Mouse (Mus musculus): ENCODE measurements around the gene Dcaf6. TPM values are rescaled to one million over a fixed set of nuclear protein-coding genes. Genes with fewer than 3 reads are reported as not detected.
A peak's percentile ranks its signal among the peaks of the same experiment; 100 is the strongest.

Gene Dcaf6
- total and polyA plus RNA-seq, 3 experiments: 8.2 to 17.1 TPM; not detected in 1

DNA sequence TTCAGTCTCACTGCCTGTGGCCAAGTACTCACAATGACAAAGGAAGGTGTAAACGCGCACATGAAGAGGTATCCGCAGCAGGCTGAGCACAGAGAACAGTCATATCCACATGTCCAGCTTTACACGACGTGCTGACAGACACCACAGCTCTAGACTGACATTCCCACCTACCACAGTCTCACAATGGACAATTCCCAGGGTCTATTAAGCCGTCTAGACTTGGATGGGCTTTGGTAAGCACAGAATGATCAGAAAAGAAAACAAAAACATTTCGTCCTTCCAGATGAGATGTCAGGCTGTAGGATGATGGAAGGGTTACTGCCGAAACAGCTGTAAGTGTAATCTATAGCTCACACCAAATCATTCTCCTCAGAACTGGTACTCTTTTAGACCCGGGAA is 73.8 kb downstream of the Dcaf6 start:
- Histone ChIP-seq H3K36me3 (ENCODE audit: control insufficient read depth in 1 of 2, insufficient read depth in 2 of 2, low read length in 2 of 2) (peaks cover 2 to 22% of the 10 kb centered on the region in 2 experiments), H3K27me3 (ENCODE audit: control insufficient read depth in 1 of 2, insufficient read depth in 2 of 2, low read length in 2 of 2) (no peaks in the 10 kb centered on the region), H3K9ac (ENCODE audit: control insufficient read depth, low read depth, low read length, poor library complexity, severe bottlenecking) (no peak overlapping the region), H3K79me2 (ENCODE audit: control insufficient read depth, insufficient read depth, low read length, poor library complexity) (no peaks in the 10 kb centered on the region; the same call in 1 of the 2 replicates), H3K4me3 (ENCODE audit: control insufficient read depth in 1 of 2, insufficient read depth in 1 of 2, low read depth in 2 of 2, low read length in 2 of 2) (no peak overlapping the region), H3K9me3 (replicated peaks; ENCODE audit: insufficient read depth, low read length) (no peaks in the 10 kb centered on the region), H3K27ac (ENCODE audit: control insufficient read depth, low read depth, low read length) (no peak overlapping the region), H3K4me1 (ENCODE audit: control insufficient read depth in 1 of 2, insufficient read depth in 2 of 2, low read length in 2 of 2) (peaks cover 11 to 14% of the 10 kb centered on the region in 2 experiments)
- DNase-seq (ENCODE audit: low read depth, low spot score): no peak
- TF ChIP-seq CHD2 (IDR thresholded peaks at IDR 0.05; ENCODE audit: low read length): no peak
- no peak for TF ChIP-seq RCOR1 (IDR thresholded peaks at IDR 0.05; ENCODE audit: low read depth, low read length)
- no peak for TF ChIP-seq ZNF384 (IDR thresholded peaks at IDR 0.05; ENCODE audit: low read depth, low read length)
- TF ChIP-seq GATA1 (IDR thresholded peaks at IDR 0.05; ENCODE audit: low read depth, low read length): no peak

GRCm38 (mm10) chr1:165385810-165386524 is 74.3 kb downstream of the Dcaf6 start:
- TF ChIP-seq GATA1 (IDR thresholded peaks at IDR 0.05; ENCODE audit: low read depth, low read length): no peak; the same call in 1 of the 2 replicates
- TF ChIP-seq MYB (IDR thresholded peaks at IDR 0.05; ENCODE audit: low read depth, low read length): no peak
- TF ChIP-seq E2F4 (IDR thresholded peaks at IDR 0.05; ENCODE audit: borderline replicate concordance, low read depth, low read length): no peak
- TF ChIP-seq SMC3 (IDR thresholded peaks at IDR 0.05; ENCODE audit: low read depth, low read length): no peak
- peak in 1 of 2 experiments; percentile 58; a peak in 2 of 4 replicates for TF ChIP-seq EP300 (IDR thresholded peaks at IDR 0.05; ENCODE audit: low read depth in 1 of 2, low read length in 2 of 2)
- no peak for TF ChIP-seq USF2 (IDR thresholded peaks at IDR 0.05; ENCODE audit: borderline replicate concordance in 1 of 2, insufficient read depth in 1 of 2, low read depth in 1 of 2, low read length in 2 of 2)
- no peak for TF ChIP-seq MAZ (IDR thresholded peaks at IDR 0.05; ENCODE audit: low read depth, low read length)
- TF ChIP-seq GABPA (IDR thresholded peaks at IDR 0.05; ENCODE audit: low read depth, low read length): no peak
- H3K36me3 ChIP-seq (ENCODE audit: control insufficient read depth in 1 of 2, insufficient read depth in 2 of 2, low read length in 2 of 2): peaks cover 2 to 20% of the 10 kb centered on the region in 2 experiments
- peak overlapping the region; percentile 29; the same call in 1 of the 2 replicates for H3K27ac ChIP-seq (ENCODE audit: control insufficient read depth, low read depth, low read length)
- H3K9ac ChIP-seq (ENCODE audit: control insufficient read depth, low read depth, low read length, poor library complexity, severe bottlenecking): no peak overlapping the region
- H3K27me3 ChIP-seq (ENCODE audit: control insufficient read depth in 1 of 2, insufficient read depth in 2 of 2, low read length in 2 of 2): no peaks in the 10 kb centered on the region
- no peaks in the 10 kb centered on the region; the same call in 1 of the 2 replicates for H3K79me2 ChIP-seq (ENCODE audit: control insufficient read depth, insufficient read depth, low read length, poor library complexity)
- H3K9me3 ChIP-seq (replicated peaks; ENCODE audit: insufficient read depth, low read length): no peaks in the 10 kb centered on the region
- H3K4me1 ChIP-seq (ENCODE audit: control insufficient read depth in 1 of 2, insufficient read depth in 2 of 2, low read length in 2 of 2): peaks cover 11 to 14% of the 10 kb centered on the region in 2 experiments
- H3K4me3 ChIP-seq (ENCODE audit: control insufficient read depth in 1 of 2, insufficient read depth in 1 of 2, low read depth in 2 of 2, low read length in 2 of 2): no peak overlapping the region
- peak; percentile 72 for DNase-seq (ENCODE audit: low read depth, low spot score)

GRCm38 (mm10) chr1:165373839-165374238 is 86.4 kb downstream of the Dcaf6 start:
- H3K4me1 ChIP-seq (ENCODE audit: control insufficient read depth in 1 of 2, insufficient read depth in 2 of 2, low read length in 2 of 2): no peaks in the 10 kb centered on the region
- H3K36me3 ChIP-seq (ENCODE audit: control insufficient read depth in 1 of 2, insufficient read depth in 2 of 2, low read length in 2 of 2): no peaks in the 10 kb centered on the region
- no peak overlapping the region for H3K4me3 ChIP-seq (ENCODE audit: control insufficient read depth in 1 of 2, insufficient read depth in 1 of 2, low read depth in 2 of 2, low read length in 2 of 2)
- no peak overlapping the region for H3K9ac ChIP-seq (ENCODE audit: control insufficient read depth, low read depth, low read length, poor library complexity, severe bottlenecking)
- H3K9me3 ChIP-seq (replicated peaks; ENCODE audit: insufficient read depth, low read length): no peaks in the 10 kb centered on the region
- H3K79me2 ChIP-seq (ENCODE audit: control insufficient read depth, insufficient read depth, low read length, poor library complexity): no peaks in the 10 kb centered on the region
- H3K27ac ChIP-seq (ENCODE audit: control insufficient read depth, low read depth, low read length): no peak overlapping the region
- DNase-seq (ENCODE audit: low read depth, low spot score): no peak
- H3K27me3 ChIP-seq (ENCODE audit: control insufficient read depth in 1 of 2, insufficient read depth in 2 of 2, low read length in 2 of 2): no peaks in the 10 kb centered on the region
- TF ChIP-seq UBTF (IDR thresholded peaks at IDR 0.05; ENCODE audit: borderline replicate concordance, insufficient read depth, low read depth, low read length) (no peak), MYB (IDR thresholded peaks at IDR 0.05; ENCODE audit: low read depth, low read length) (no peak), ZNF384 (IDR thresholded peaks at IDR 0.05; ENCODE audit: low read depth, low read length) (no peak), TCF12 (IDR thresholded peaks at IDR 0.05; ENCODE audit: low read depth, low read length) (no peak), ZC3H11A (IDR thresholded peaks at IDR 0.05; ENCODE audit: low read depth, low read length) (no peak), ELF1 (IDR thresholded peaks at IDR 0.05; ENCODE audit: low read depth, low read length) (no peak), RAD21 (IDR thresholded peaks at IDR 0.05; ENCODE audit: low read depth, low read length) (no peak), MAFK (IDR thresholded peaks at IDR 0.05; ENCODE audit: borderline replicate concordance, low read depth, low read length) (no peak), SMC3 (IDR thresholded peaks at IDR 0.05; ENCODE audit: low read depth, low read length) (no peak), EP300 (IDR thresholded peaks at IDR 0.05; ENCODE audit: low read depth in 1 of 2, low read length in 2 of 2) (no peak), USF2 (IDR thresholded peaks at IDR 0.05; ENCODE audit: borderline replicate concordance in 1 of 2, insufficient read depth in 1 of 2, low read depth in 1 of 2, low read length in 2 of 2) (no peak), MYC (IDR thresholded peaks at IDR 0.05; ENCODE audit: low read depth, low read length) (no peak), ZKSCAN1 (IDR thresholded peaks at IDR 0.05; ENCODE audit: low read depth, low read length) (no peak), KAT2A (conservative IDR thresholded peaks at IDR 0.05; ENCODE audit: low read depth, low read length) (no peak), MXI1 (IDR thresholded peaks at IDR 0.05; ENCODE audit: low read depth, low read length) (no peak), MEF2A (IDR thresholded peaks at IDR 0.05; ENCODE audit: extremely low read depth, insufficient replicate concordance, low read depth, low read length, poor library complexity, severe bottlenecking) (no peak), JUND (IDR thresholded peaks at IDR 0.05; ENCODE audit: low read depth, low read length) (no peak)
